Mouse (Mus musculus): ENCODE measurements at regions not wholly inside any gene's neighbourhood (a gene's known extent, or its start where the extent isn't known, plus 50 kb on each side); places are given as distances from the start of the nearest gene placed in this dataset.

- Histone ChIP-seq H3K27ac (ENCODE audit: insufficient read depth, low read depth, low read length) (no peak overlapping the region), H3K4me3 (ENCODE audit: insufficient read depth, low read depth, low read length) (no peak overlapping the region), H3K4me1 (ENCODE audit: control insufficient read depth, insufficient read depth, low read length) (no peaks in the 10 kb centered on the region)
- WGBS, result 79% methylated on average over 6 of the region's 6 CpGs
- TF ChIP-seq POLR2A (IDR thresholded peaks at IDR 0.05; ENCODE audit: insufficient read depth, low read depth, low read length), result no peak
These were observed 211.3 kb downstream of the Ccdc91 start for GRCm38 (mm10) chr6:147686927-147687326.

GRCm38 (mm10) chr6:147698255-147698654 lies 222.6 kb downstream of the Ccdc91 start:
- WGBS, result 100% methylated on average over 1 of the region's 1 CpGs
- no peak overlapping the region for H3K27ac ChIP-seq (ENCODE audit: insufficient read depth, low read depth, low read length)

GRCm38 (mm10) chr6:147699449-147699848 lies 223.8 kb downstream of the Ccdc91 start:
- TF ChIP-seq CTCF (IDR thresholded peaks at IDR 0.05; ENCODE audit: insufficient read depth, low read depth, low read length) (no peak), POLR2A (IDR thresholded peaks at IDR 0.05; ENCODE audit: insufficient read depth, low read depth, low read length) (no peak)
- H3K4me3 ChIP-seq (ENCODE audit: insufficient read depth, low read depth, low read length), result no peak overlapping the region
- H3K27ac ChIP-seq (ENCODE audit: insufficient read depth, low read depth, low read length), result no peak overlapping the region
- WGBS, result 85% methylated on average over 3 of the region's 3 CpGs
- no peaks in the 10 kb centered on the region for H3K4me1 ChIP-seq (ENCODE audit: control insufficient read depth, insufficient read depth, low read length)

More at GRCm38 (mm10) chr6:147698255-147698654, 222.6 kb downstream of the Ccdc91 start:
- H3K4me1 ChIP-seq (ENCODE audit: control insufficient read depth, insufficient read depth, low read length), result no peaks in the 10 kb centered on the region
- no peak for TF ChIP-seq CTCF (IDR thresholded peaks at IDR 0.05; ENCODE audit: insufficient read depth, low read depth, low read length)
- TF ChIP-seq POLR2A (IDR thresholded peaks at IDR 0.05; ENCODE audit: insufficient read depth, low read depth, low read length), result no peak
- H3K4me3 ChIP-seq (ENCODE audit: insufficient read depth, low read depth, low read length), result no peak overlapping the region

GRCm38 (mm10) chr6:147700629-147701028 lies 225.0 kb downstream of the Ccdc91 start:
- 81% methylated on average over 2 of the region's 2 CpGs for WGBS
- Histone ChIP-seq H3K4me3 (ENCODE audit: insufficient read depth, low read depth, low read length) (no peak overlapping the region), H3K27ac (ENCODE audit: insufficient read depth, low read depth, low read length) (no peak overlapping the region), H3K4me1 (ENCODE audit: control insufficient read depth, insufficient read depth, low read length) (no peaks in the 10 kb centered on the region)
- TF ChIP-seq CTCF (IDR thresholded peaks at IDR 0.05; ENCODE audit: insufficient read depth, low read depth, low read length), result no peak
- TF ChIP-seq POLR2A (IDR thresholded peaks at IDR 0.05; ENCODE audit: insufficient read depth, low read depth, low read length), result no peak

GRCm38 (mm10) chr6:147701956-147702355 lies 226.3 kb downstream of the Ccdc91 start:
- Histone ChIP-seq H3K4me1 (ENCODE audit: control insufficient read depth, insufficient read depth, low read length) (no peaks in the 10 kb centered on the region), H3K4me3 (ENCODE audit: insufficient read depth, low read depth, low read length) (no peak overlapping the region), H3K27ac (ENCODE audit: insufficient read depth, low read depth, low read length) (no peak overlapping the region)
- whole genome bisulfite sequencing, result 88% methylated on average over 5 of the region's 5 CpGs
- no peak for TF ChIP-seq POLR2A (IDR thresholded peaks at IDR 0.05; ENCODE audit: insufficient read depth, low read depth, low read length)
- TF ChIP-seq CTCF (IDR thresholded peaks at IDR 0.05; ENCODE audit: insufficient read depth, low read depth, low read length), result no peak

- whole genome bisulfite sequencing, result 92% methylated on average over 5 of the region's 5 CpGs
- no peak overlapping the region for H3K4me3 ChIP-seq (ENCODE audit: insufficient read depth, low read depth, low read length)
- no peak for TF ChIP-seq POLR2A (IDR thresholded peaks at IDR 0.05; ENCODE audit: insufficient read depth, low read depth, low read length)
- no peak for TF ChIP-seq CTCF (IDR thresholded peaks at IDR 0.05; ENCODE audit: insufficient read depth, low read depth, low read length)
- no peaks in the 10 kb centered on the region for H3K4me1 ChIP-seq (ENCODE audit: control insufficient read depth, insufficient read depth, low read length)
- H3K27ac ChIP-seq (ENCODE audit: insufficient read depth, low read depth, low read length), result no peak overlapping the region
These were observed 228.7 kb downstream of the Ccdc91 start for GRCm38 (mm10) chr6:147704297-147704696.

GRCm38 (mm10) chr6:147705936-147706335 lies 230.3 kb downstream of the Ccdc91 start:
- TF ChIP-seq CTCF (IDR thresholded peaks at IDR 0.05; ENCODE audit: insufficient read depth, low read depth, low read length) (no peak), POLR2A (IDR thresholded peaks at IDR 0.05; ENCODE audit: insufficient read depth, low read depth, low read length) (no peak)
- no peaks in the 10 kb centered on the region for H3K4me1 ChIP-seq (ENCODE audit: control insufficient read depth, insufficient read depth, low read length)
- 80% methylated on average over 3 of the region's 3 CpGs for WGBS
- no peak overlapping the region for H3K27ac ChIP-seq (ENCODE audit: insufficient read depth, low read depth, low read length)
- no peak overlapping the region for H3K4me3 ChIP-seq (ENCODE audit: insufficient read depth, low read depth, low read length)

- Histone ChIP-seq H3K4me1 (ENCODE audit: control insufficient read depth, insufficient read depth, low read length) (no peaks in the 10 kb centered on the region), H3K27ac (ENCODE audit: insufficient read depth, low read depth, low read length) (no peak overlapping the region), H3K4me3 (ENCODE audit: insufficient read depth, low read depth, low read length) (no peak overlapping the region)
- 89% methylated on average over 2 of the region's 2 CpGs for WGBS
- no peak for TF ChIP-seq CTCF (IDR thresholded peaks at IDR 0.05; ENCODE audit: insufficient read depth, low read depth, low read length)
- no peak for TF ChIP-seq POLR2A (IDR thresholded peaks at IDR 0.05; ENCODE audit: insufficient read depth, low read depth, low read length)
These were observed 231.1 kb downstream of the Ccdc91 start for GRCm38 (mm10) chr6:147706741-147707140.

GRCm38 (mm10) chr6:147718052-147718712 lies 242.6 kb downstream of the Ccdc91 start:
- 13% methylated on average over 8 of the region's 8 CpGs for WGBS
- Histone ChIP-seq H3K4me1 (ENCODE audit: control insufficient read depth, insufficient read depth, low read length) (peaks cover 6% of the 10 kb centered on the region; the same call in 1 of the 2 replicates), H3K4me3 (ENCODE audit: insufficient read depth, low read depth, low read length) (no peak overlapping the region), H3K27ac (ENCODE audit: insufficient read depth, low read depth, low read length) (no peak overlapping the region)
- TF ChIP-seq POLR2A (IDR thresholded peaks at IDR 0.05; ENCODE audit: insufficient read depth, low read depth, low read length) (no peak), CTCF (IDR thresholded peaks at IDR 0.05; ENCODE audit: insufficient read depth, low read depth, low read length) (no peak)
